Mouse (Mus musculus) kidney, embryonic 15.5 days (tissue): ENCODE measurements around the gene Dnah12. TPM values are rescaled to one million over a fixed set of nuclear protein-coding genes. Genes with fewer than 3 reads are reported as not detected.

ENCODE experiments used
- ATAC-seq: fragments of 200-750 bp; cut with Nextera tagmentation; replicated peaks from 2 replicates; pipeline ENCODE4 v1.8.0; 2017; ENCODE audit warnings: moderate TSS enrichment; ENCODE audit not compliant: low FRiP score
- H3K27ac ChIP-seq: fragments of 300-500 bp; sonication (generic); 2 replicates; pipeline ENCODE4 v1.5.1; 2015; ENCODE audit warnings: mild to moderate bottlenecking, inconsistent platforms
- H3K27me3 ChIP-seq: fragments of 300-500 bp; sonication (generic); 2 replicates; pipeline ENCODE4 v1.6.1; 2015; ENCODE audit warnings: inconsistent platforms
- H3K36me3 ChIP-seq: fragments of 300-500 bp; sonication (generic); 2 replicates; pipeline ENCODE4 v1.6.1; 2015; ENCODE audit warnings: inconsistent platforms
- H3K4me1 ChIP-seq: fragments of 300-500 bp; sonication (generic); 2 replicates; pipeline ENCODE4 v1.6.1; 2015; ENCODE audit warnings: inconsistent platforms
- H3K4me2 ChIP-seq: fragments of 300-500 bp; sonication (generic); 2 replicates; pipeline ENCODE4 v1.6.1; 2015; ENCODE audit warnings: moderate library complexity, mild to moderate bottlenecking, inconsistent platforms
- H3K4me3 ChIP-seq: fragments of 300-500 bp; sonication (generic); replicated peaks from 2 replicates; pipeline ENCODE4 v1.5.1; 2015; ENCODE audit warnings: mild to moderate bottlenecking, inconsistent platforms
- H3K9ac ChIP-seq: fragments of 300-500 bp; sonication (generic); 2 replicates; pipeline ENCODE4 v1.6.1; 2015; ENCODE audit warnings: mild to moderate bottlenecking, inconsistent platforms
- H3K9me3 ChIP-seq: fragments of 300-500 bp; sonication (generic); replicated peaks from 2 replicates; pipeline ENCODE4 v1.6.1; 2016; ENCODE audit warnings: inconsistent platforms
- WGBS: fragments of 180-500 bp; shearing (Covaris S2); methylation state at CpG from one replicate; pipeline ENCODE4 v1.1.7; 2015; ENCODE audit warnings: mixed read lengths; 5-methylcytosine and 5-hydroxymethylcytosine counted together
- polyA plus RNA-seq: library from polyadenylated mRNA; unstranded; fragments of >200 nt; fragmentation: Nextera tagmentation; extraction: Ambion mirVana; gene quantifications from 2 replicates; pipeline ENCODE4 v1.2.1, GENCODE M21; 2015

Dnah12 gene
- polyA plus RNA-seq, 1 experiment from 2014 or later, result 0.09 TPM

DNA sequence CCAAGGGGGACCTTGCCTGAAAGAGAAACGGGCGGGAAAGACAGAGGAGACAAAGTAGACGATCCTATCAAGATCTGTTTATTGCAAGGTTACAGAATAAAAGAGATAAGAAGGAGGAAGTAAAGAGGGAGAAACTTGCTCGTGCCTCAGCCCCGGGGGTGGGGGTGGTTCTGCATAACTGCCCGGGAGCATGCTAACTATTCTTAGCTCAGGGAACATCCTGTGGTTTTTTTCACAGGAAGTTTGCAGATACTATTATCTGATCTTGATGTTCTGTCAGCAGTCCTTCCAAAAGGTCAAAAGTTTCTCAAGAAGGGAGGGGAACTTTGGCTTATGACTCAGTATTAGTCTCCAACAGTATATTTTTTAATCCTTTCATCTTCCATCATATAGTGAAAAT lies 71.8 kb downstream of the Dnah12 start:
- H3K9ac ChIP-seq, result no peak overlapping the region
- H3K4me1 ChIP-seq, result no peaks in the 10 kb centered on the region
- no peak for ATAC-seq
- no peak overlapping the region for H3K4me3 ChIP-seq
- H3K9me3 ChIP-seq, result no peaks in the 10 kb centered on the region
- 78% methylated on average over 6 of the region's 6 CpGs for WGBS
- no peaks in the 10 kb centered on the region for H3K36me3 ChIP-seq
- no peak overlapping the region for H3K4me2 ChIP-seq
- no peak overlapping the region for H3K27ac ChIP-seq
- H3K27me3 ChIP-seq, result no peaks in the 10 kb centered on the region

DNA sequence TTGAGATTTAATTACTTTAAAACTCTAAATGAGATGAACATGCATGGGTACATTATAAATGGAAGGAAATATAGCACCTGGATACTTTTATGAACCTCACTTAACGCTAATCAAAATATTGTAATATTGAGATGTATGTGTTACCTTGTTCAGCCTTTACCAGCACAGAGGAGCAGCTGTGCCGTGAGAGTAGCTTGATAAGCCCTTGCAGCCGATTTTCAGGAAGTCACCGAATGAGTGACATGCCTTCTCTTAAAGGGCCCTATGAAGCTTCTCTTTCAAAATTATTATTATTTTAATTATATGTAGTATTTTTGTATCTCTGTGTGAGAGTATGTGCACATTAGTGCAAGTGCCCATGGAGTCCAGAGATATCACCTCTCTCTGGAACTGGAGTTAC lies 75.1 kb downstream of the Dnah12 start:
- H3K9ac ChIP-seq, result no peak overlapping the region
- no peak overlapping the region for H3K4me3 ChIP-seq
- H3K27ac ChIP-seq, result no peak overlapping the region
- no peaks in the 10 kb centered on the region for H3K4me1 ChIP-seq
- 75% methylated on average over 4 of the region's 4 CpGs for WGBS
- no peaks in the 10 kb centered on the region for H3K27me3 ChIP-seq
- no peaks in the 10 kb centered on the region for H3K36me3 ChIP-seq
- no peak overlapping the region for H3K4me2 ChIP-seq
- no peaks in the 10 kb centered on the region for H3K9me3 ChIP-seq
- no peak for ATAC-seq

DNA sequence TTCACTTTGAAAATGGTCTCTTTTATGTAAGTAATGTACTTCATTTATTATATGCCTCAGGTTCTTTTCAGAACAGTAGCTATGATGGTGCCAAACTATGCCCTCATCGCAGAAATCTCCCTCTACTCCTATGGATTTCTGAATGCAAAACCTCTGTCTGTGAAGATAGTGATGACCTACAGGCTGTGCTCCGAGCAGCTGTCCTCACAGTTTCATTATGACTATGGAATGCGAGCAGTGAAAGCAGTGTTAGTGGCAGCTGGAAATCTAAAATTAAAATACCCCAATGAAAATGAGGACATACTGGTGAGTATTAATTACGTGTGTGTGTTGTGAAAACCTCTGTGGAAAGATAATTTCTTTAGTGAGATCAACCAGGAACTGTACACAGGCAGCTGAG lies 80.5 kb downstream of the Dnah12 start:
- no peak for ATAC-seq
- 78% methylated on average over 4 of the region's 4 CpGs for WGBS

DNA sequence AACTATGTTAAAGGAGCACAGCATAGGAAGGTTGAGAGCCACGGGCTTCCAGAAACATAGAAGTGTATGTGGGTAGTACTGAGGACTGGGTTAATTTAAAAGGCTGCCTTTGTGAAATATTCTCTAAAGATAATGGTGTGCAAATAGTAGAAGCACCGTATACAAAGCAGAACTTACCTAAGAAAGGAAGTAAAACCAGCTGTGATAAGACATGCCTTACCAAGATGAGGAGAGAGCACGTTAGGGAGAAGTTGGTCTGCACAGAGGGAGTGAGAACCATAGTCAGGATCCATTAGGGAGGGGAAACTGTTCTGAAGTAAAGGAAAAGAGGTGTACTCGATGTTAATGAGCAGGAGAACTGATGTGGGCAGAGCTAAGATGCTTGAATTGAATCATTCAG lies 90.7 kb downstream of the Dnah12 start:
- H3K4me2 ChIP-seq, result no peak overlapping the region
- no peak overlapping the region for H3K4me3 ChIP-seq
- H3K27me3 ChIP-seq, result no peaks in the 10 kb centered on the region
- no peaks in the 10 kb centered on the region for H3K36me3 ChIP-seq
- H3K4me1 ChIP-seq, result no peaks in the 10 kb centered on the region
- H3K27ac ChIP-seq, result no peak overlapping the region
- H3K9ac ChIP-seq, result no peak overlapping the region
- WGBS, result 74% methylated on average over 4 of the region's 4 CpGs
- no peaks in the 10 kb centered on the region for H3K9me3 ChIP-seq
- ATAC-seq, result no peak

More for the DNA sequence above, 80.5 kb downstream of the Dnah12 start:
- H3K27me3 ChIP-seq, result no peaks in the 10 kb centered on the region
- no peak overlapping the region for H3K9ac ChIP-seq
- no peaks in the 10 kb centered on the region for H3K36me3 ChIP-seq
- no peaks in the 10 kb centered on the region for H3K9me3 ChIP-seq
- H3K27ac ChIP-seq, result no peak overlapping the region
- H3K4me3 ChIP-seq, result no peak overlapping the region
- H3K4me1 ChIP-seq, result no peaks in the 10 kb centered on the region
- H3K4me2 ChIP-seq, result no peak overlapping the region

DNA sequence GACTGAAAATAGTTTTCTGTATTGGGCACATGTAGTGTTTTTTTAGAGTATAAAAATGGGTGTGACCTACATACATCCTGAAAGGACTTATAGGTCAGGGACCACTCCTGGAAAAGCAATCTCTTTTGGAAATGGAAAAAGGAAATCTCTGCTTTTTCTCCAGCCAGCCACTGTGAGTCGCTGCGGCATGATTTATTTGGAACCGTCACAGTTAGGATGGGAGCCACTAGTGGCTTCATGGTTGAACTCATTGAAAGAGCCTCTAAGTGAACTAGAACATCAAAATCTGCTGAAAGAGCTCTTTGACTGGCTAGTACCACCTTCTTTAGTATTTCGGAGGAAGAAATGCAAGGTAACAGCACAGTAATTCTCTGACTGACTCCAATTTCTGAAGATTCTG lies 92.6 kb downstream of the Dnah12 start:
- no peak overlapping the region for H3K9ac ChIP-seq
- H3K27ac ChIP-seq, result no peak overlapping the region
- no peak for ATAC-seq
- H3K36me3 ChIP-seq, result no peaks in the 10 kb centered on the region
- H3K27me3 ChIP-seq, result no peaks in the 10 kb centered on the region
- H3K9me3 ChIP-seq, result no peaks in the 10 kb centered on the region
- 50% methylated on average over 4 of the region's 4 CpGs for WGBS
- no peak overlapping the region for H3K4me2 ChIP-seq
- no peak overlapping the region for H3K4me3 ChIP-seq
- no peaks in the 10 kb centered on the region for H3K4me1 ChIP-seq

DNA sequence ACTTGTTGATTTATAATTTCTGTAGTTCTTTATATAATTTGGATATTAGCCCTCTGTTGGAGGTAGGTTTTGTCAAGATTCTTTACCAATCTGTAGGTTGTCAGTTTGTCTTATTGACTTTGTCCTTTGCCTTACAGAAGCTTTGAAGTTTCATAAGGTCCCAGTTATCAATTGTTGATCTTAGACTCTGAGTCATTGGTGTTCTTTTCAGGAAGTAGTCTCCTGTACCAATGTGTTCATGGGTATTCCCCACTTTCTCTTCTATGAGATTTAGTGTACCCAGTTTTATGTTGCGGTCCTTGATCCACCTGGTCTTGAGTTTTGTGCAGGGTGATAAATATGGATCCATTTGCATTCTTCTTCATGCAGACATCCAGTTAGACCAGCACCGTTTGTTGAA lies 101.4 kb downstream of the Dnah12 start:
- no peak for ATAC-seq
- no peaks in the 10 kb centered on the region for H3K36me3 ChIP-seq
- no peaks in the 10 kb centered on the region for H3K9me3 ChIP-seq
- no peak overlapping the region for H3K27ac ChIP-seq
- H3K27me3 ChIP-seq, result no peaks in the 10 kb centered on the region
- no peaks in the 10 kb centered on the region for H3K4me1 ChIP-seq
- H3K4me3 ChIP-seq, result no peak overlapping the region
- WGBS, result 92% methylated on average over 2 of the region's 2 CpGs
- H3K9ac ChIP-seq, result no peak overlapping the region
- no peak overlapping the region for H3K4me2 ChIP-seq

DNA sequence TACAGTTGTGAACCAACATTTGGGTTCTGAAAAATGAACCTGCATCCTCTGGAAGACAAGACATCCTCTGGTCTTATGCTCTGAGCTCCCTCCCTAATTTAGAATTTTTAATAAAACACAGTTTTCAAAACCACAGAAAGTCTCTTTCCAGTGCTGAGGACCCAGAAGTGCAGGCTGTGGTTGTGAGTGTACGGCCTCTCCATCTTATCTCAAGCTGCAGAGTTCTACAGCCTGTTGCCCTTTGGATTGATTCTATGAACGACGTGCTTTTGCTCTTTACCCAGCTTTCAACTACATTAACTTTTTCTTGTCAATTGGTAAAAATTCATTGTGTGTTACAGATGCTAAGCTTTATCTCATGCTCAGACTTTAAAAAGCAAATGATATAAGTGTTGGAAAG lies 105.3 kb downstream of the Dnah12 start:
- no peaks in the 10 kb centered on the region for H3K36me3 ChIP-seq
- ATAC-seq, result no peak
- H3K27me3 ChIP-seq, result no peaks in the 10 kb centered on the region
- no peak overlapping the region for H3K27ac ChIP-seq
- WGBS, result 93% methylated on average over 3 of the region's 3 CpGs
- H3K9me3 ChIP-seq, result no peaks in the 10 kb centered on the region
- H3K4me3 ChIP-seq, result no peak overlapping the region
- H3K4me2 ChIP-seq, result no peak overlapping the region
- no peak overlapping the region for H3K9ac ChIP-seq
- H3K4me1 ChIP-seq, result no peaks in the 10 kb centered on the region

DNA sequence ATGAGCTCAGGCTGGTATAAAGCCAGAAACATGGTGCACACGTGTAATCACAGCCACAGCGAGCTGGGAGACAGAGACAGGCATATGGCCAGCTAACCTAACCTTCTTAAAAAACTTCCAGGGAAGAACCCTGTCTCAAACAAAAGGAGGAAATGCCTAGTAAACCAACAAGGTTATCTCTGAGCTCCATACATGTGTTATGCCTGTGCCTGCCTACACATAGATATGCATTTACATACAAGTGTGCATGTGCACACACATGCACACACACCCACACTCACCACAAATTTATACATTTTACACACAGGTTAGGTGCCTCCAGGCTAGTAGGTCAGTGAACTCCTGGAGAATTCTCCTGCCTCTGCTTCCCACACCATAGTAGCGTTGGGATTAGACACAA lies 106.2 kb downstream of the Dnah12 start:
- no peak for ATAC-seq
- Histone ChIP-seq H3K4me1 (no peaks in the 10 kb centered on the region), H3K27ac (no peak overlapping the region), H3K36me3 (no peaks in the 10 kb centered on the region), H3K27me3 (no peaks in the 10 kb centered on the region), H3K9ac (no peak overlapping the region), H3K4me2 (no peak overlapping the region), H3K9me3 (no peaks in the 10 kb centered on the region), H3K4me3 (no peak overlapping the region)
- 80% methylated on average over 3 of the region's 3 CpGs for WGBS

DNA sequence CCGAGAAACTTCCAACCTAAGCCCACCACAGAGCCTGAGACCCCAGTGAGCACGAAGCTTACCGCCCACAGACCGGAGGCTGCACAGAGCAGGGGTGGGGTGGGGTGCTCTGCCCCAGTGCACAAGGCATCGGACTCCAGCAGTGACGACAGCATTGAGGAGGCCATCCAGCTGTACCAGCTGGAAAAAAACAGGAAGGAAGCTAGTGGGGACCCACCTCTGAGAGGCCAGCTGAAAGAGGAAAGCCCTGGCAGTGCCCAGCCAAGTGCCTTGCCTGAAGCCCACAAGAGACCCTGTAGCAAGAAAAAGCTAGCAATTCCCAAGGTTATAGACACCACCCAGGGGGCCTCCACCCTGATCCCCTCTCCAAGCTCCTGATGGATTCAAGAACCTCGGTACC lies 112.4 kb downstream of the Dnah12 start:
- ATAC-seq, result no peak
- Histone ChIP-seq H3K27me3 (no peaks in the 10 kb centered on the region), H3K27ac (no peak overlapping the region), H3K4me3 (no peak overlapping the region), H3K4me2 (no peak overlapping the region), H3K9me3 (no peaks in the 10 kb centered on the region), H3K9ac (no peak overlapping the region), H3K4me1 (peaks cover 4% of the 10 kb centered on the region; the same call in 1 of the 2 replicates), H3K36me3 (no peaks in the 10 kb centered on the region)
- WGBS, result 48% methylated on average over 7 of the region's 7 CpGs

DNA sequence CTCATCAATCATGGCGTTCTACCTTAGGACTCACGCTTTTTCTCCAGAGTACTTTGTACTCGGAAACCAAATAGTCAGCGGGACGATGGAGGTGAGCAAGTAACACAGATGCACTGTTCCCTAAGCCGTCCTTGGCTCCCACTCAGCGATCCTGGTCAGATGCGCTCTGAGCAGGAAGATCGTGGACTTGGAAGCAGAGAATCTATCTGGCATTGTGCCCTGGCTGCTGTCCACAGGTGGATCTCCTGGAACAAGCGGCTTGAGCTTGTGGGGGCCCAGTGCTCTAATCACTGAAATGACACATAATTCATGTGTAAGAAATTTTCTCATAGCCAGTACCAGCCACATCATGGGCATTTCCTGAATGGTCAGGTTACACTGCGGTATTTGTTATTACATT lies 119.7 kb downstream of the Dnah12 start:
- H3K36me3 ChIP-seq, result no peaks in the 10 kb centered on the region
- ATAC-seq, result no peak
- no peak overlapping the region for H3K9ac ChIP-seq
- H3K4me2 ChIP-seq, result no peak overlapping the region
- H3K4me3 ChIP-seq, result no peak overlapping the region
- no peak overlapping the region for H3K27ac ChIP-seq
- 82% methylated on average over 11 of the region's 11 CpGs for WGBS
- no peaks in the 10 kb centered on the region for H3K4me1 ChIP-seq
- H3K27me3 ChIP-seq, result no peaks in the 10 kb centered on the region
- no peaks in the 10 kb centered on the region for H3K9me3 ChIP-seq

DNA sequence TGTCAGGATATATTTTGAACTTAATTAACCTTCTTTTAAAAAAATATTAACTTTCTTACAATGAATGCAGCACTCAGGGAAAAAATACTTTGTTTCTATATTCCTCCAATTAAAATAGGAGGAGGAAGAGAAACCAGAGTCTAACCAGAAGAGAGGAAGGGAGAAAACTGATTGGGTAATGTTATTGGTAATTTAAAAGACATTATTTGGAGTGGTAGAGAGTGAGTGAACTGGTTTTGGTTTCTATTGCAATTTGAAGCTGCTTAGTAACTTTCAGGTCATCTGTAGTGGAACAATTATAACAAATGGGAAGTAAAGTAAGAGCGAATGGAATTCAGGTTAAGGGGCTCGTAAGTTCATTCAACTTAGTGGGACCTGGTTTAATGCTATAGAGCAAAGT lies 120.8 kb downstream of the Dnah12 start:
- no peak overlapping the region for H3K27ac ChIP-seq
- no peaks in the 10 kb centered on the region for H3K9me3 ChIP-seq
- no peak for ATAC-seq
- H3K36me3 ChIP-seq, result no peaks in the 10 kb centered on the region
- H3K4me1 ChIP-seq, result no peaks in the 10 kb centered on the region
- H3K27me3 ChIP-seq, result no peaks in the 10 kb centered on the region
- H3K9ac ChIP-seq, result no peak overlapping the region
- no peak overlapping the region for H3K4me2 ChIP-seq
- 91% methylated on average over 2 of the region's 2 CpGs for WGBS
- no peak overlapping the region for H3K4me3 ChIP-seq

DNA sequence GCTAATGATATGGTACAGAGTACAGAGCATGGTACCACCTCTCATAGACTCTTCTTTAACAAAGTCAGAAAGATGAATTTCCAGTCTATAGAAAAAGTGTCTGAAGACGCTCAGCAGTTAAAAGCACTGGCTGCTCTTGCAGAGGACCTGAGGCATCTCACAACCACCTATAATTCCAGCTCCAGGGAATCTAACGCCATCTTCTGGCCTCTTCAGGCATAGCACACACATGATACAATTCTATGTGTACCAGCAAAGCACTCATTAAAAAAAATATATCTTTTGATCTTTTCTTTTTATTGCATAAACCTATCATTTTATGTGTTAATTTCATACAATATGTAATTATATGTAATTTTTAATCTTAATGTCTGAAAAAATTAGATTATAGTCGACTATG lies 121.8 kb downstream of the Dnah12 start:
- WGBS, result 54% methylated on average over 3 of the region's 3 CpGs

DNA sequence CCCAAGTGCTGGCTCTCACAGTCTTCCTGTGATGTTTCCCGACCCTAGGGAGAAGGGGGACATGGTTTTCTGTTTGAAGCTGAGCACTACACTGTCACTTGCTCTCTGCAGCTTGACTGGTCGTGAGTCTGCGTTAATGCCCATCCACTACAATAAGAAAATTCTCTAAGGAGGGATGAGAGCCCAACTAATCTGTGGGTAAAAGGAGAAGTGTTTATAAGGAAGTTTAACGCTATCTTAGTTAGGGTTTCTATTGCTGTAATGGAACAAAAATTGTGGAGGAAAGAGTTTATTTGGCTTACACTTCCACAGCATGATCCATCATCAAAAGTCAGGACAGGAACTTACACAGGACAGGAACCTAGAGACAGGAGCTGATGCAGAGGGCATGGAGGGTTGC lies 123.7 kb downstream of the Dnah12 start:
- H3K27ac ChIP-seq, result no peak overlapping the region
- no peak overlapping the region for H3K9ac ChIP-seq
- H3K36me3 ChIP-seq, result no peaks in the 10 kb centered on the region
- no peak overlapping the region for H3K4me3 ChIP-seq
- no peaks in the 10 kb centered on the region for H3K4me1 ChIP-seq
- no peak for ATAC-seq
- H3K4me2 ChIP-seq, result no peak overlapping the region
- H3K9me3 ChIP-seq, result no peaks in the 10 kb centered on the region
- H3K27me3 ChIP-seq, result no peaks in the 10 kb centered on the region
- 72% methylated on average over 4 of the region's 4 CpGs for WGBS

More for the DNA sequence above, 121.8 kb downstream of the Dnah12 start:
- Histone ChIP-seq H3K9me3 (no peaks in the 10 kb centered on the region), H3K4me2 (no peak overlapping the region), H3K27ac (no peak overlapping the region), H3K4me1 (no peaks in the 10 kb centered on the region), H3K9ac (no peak overlapping the region), H3K4me3 (no peak overlapping the region), H3K27me3 (no peaks in the 10 kb centered on the region), H3K36me3 (no peaks in the 10 kb centered on the region)
- ATAC-seq, result no peak
